Mouse (Mus musculus) ovary, postnatal 10 days (tissue): ENCODE measurements around the gene Aoc2.
A peak's percentile ranks its signal among the peaks of the same experiment; 100 is the strongest.

ENCODE experiments used
- DNase-seq: peaks from one replicate; pipeline ENCODE4 v3.0.0; 2022; ENCODE audit warnings: low spot score

Aoc2 gene

GRCm38 (mm10) chr11:101324763-101325162 lies at the start of gene Aoc2:
Aoc2 (plus strand) TSS chr11:101325063.
- DNase-seq: no peak

GRCm38 (mm10) chr11:101275309-101275708 lies 49.6 kb upstream of the Aoc2 start:
- DNase-seq: no peak

GRCm38 (mm10) chr11:101276319-101277070 lies 48.4 kb upstream of the Aoc2 start:
- DNase-seq: no peak

- no peak for DNase-seq
These were observed 47.3 kb upstream of the Aoc2 start for GRCm38 (mm10) chr11:101277381-101278222.

GRCm38 (mm10) chr11:101278223-101279192 lies 46.4 kb upstream of the Aoc2 start, which contains the start of the genes Cntd1 and Coa3:
Cntd1 (plus strand) TSS chr11:101279012.
Coa3 (minus strand) TSS chr11:101279114.
- DNase-seq: peak; percentile 63

- DNase-seq: no peak
These were observed 45.7 kb upstream of the Aoc2 start for GRCm38 (mm10) chr11:101279193-101279569.

GRCm38 (mm10) chr11:101280837-101281236 lies 44.0 kb upstream of the Aoc2 start:
- DNase-seq: no peak

GRCm38 (mm10) chr11:101282896-101283295 lies 42.0 kb upstream of the Aoc2 start:
- DNase-seq: no peak

GRCm38 (mm10) chr11:101283805-101284204 lies 41.1 kb upstream of the Aoc2 start:
- DNase-seq: no peak

GRCm38 (mm10) chr11:101287306-101287705 lies 37.6 kb upstream of the Aoc2 start:
- DNase-seq: no peak

GRCm38 (mm10) chr11:101291231-101291630 lies 33.6 kb upstream of the Aoc2 start:
- DNase-seq: no peak

- no peak for DNase-seq
These were observed 29.7 kb upstream of the Aoc2 start for GRCm38 (mm10) chr11:101295191-101295590.

GRCm38 (mm10) chr11:101300881-101301280 lies 24.0 kb upstream of the Aoc2 start:
- DNase-seq: no peak

- no peak for DNase-seq
These were observed 23.4 kb upstream of the Aoc2 start for GRCm38 (mm10) chr11:101301299-101302003.

- DNase-seq: peak; percentile 95
These were observed 22.7 kb upstream of the Aoc2 start, which contains the start of gene Becn1 for GRCm38 (mm10) chr11:101302004-101302798. Becn1 (minus strand) TSS chr11:101302286.

- DNase-seq: no peak
These were observed 17.1 kb upstream of the Aoc2 start for GRCm38 (mm10) chr11:101307744-101308143.

GRCm38 (mm10) chr11:101311083-101311482 lies 13.8 kb upstream of the Aoc2 start:
- DNase-seq: no peak

- no peak for DNase-seq
These were observed 12.7 kb upstream of the Aoc2 start for GRCm38 (mm10) chr11:101312150-101312549.

GRCm38 (mm10) chr11:101314567-101314966 lies 10.3 kb upstream of the Aoc2 start:
- no peak for DNase-seq

GRCm38 (mm10) chr11:101315082-101315650 lies 9.7 kb upstream of the Aoc2 start:
- DNase-seq: no peak
